Mouse (Mus musculus) cerebellum, adult 11 months (tissue): ENCODE measurements around the gene Adipor2.

Experiments
- DNase-seq: peaks from one replicate; pipeline ENCODE4 v3.0.0; 2022

The Adipor2 gene

GRCm38 (mm10) chr6:119338121-119338912, 79.2 kb downstream of the Adipor2 start:
- DNase-seq = no peak

DNA sequence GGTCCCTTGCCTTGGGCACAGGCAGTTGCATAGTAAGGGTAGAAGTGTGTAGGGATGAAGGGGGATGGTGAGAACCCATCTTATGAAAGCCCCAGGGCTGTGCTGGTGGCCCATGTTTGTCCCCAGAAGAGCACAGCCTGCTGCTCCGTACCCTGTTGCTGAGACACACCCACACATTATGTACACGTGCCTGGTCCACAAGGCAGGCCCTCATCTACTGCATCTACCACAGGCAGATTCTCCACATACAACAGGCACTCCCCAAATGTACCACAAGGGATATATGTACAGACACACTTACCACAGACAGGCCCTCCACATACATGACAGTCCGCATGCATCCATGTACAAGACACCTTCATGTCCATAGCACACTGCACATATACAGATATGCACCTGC, 80.2 kb downstream of the Adipor2 start:
- DNase-seq = no peak

DNA sequence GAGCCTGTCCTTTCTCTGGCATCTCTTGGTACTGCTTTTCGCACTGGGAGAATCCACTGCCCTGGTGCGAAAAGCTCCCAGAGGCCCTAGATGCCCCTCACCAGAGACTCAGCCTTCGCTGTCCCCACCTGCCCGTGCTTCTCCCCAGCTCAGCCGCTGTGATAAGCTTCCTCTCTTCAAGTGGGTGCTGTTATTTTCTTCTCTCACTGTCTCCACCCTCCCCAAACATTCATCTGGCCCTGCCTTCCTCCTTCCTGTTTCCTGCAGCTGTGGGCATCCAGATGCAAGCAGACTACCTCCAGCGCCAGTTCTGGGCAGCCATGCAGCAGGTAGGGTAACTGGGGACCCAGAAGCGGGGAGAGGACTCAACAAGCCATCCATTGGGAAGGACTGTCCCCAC, 81.4 kb downstream of the Adipor2 start:
- no peak for DNase-seq

DNA sequence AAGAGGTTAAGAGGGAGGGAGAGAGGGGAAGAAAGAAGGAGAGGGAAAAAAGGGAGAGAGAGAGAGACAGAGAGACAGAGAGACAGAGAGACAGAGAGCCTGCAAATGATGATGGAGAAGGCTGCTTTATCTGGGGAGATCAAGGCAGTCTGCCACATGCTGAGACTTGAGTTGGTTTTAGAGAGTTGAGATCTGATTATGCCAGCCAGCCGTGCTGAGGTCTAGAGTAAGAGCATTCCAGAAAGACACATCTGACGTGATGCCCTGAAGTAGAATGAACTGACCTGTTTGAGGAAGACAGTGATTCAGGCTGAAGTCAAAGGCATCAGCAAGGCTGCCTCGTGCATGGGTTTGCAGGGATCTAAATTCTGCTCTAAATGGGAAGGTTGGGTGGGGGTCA, 83.7 kb downstream of the Adipor2 start:
- DNase-seq = no peak

DNA sequence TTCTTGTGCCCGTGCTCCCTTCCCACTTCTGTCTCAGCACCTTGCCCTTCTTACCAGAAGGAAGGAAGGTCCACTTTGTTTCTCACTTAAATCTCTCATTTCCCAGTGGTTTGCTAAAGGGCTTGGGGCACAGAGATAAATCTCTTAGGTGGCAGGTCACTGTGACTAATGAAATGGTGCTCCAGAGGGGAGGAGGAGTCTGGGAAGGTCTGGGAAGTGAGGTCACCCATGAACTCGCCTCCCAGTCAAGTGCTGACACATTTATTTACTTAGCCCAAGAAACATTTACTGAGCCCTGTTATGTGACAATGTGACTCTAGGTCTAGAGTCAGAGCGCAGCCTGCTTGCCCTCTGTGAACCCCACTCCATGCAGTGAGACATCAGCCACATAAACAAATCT, 84.3 kb downstream of the Adipor2 start:
- no peak for DNase-seq

DNA sequence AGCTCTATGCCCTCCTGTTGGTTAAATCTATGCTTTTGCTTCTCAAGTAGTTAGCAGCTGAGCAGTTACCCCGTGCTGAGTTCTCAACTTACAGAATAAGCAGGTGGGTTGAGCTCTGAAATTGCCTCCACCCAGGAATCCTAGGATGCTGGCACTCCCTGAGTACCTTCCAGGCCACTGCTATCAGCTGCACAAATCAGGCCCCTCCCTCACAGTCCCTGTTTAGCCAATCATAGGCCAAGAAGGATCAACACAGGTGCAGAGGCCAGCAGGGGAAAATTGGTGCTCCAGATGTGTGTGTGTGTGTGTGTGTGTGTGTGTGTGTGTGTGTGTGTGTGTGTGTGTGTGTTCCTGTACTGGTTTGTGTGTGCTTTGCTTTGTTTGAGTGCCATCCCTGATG, 85.4 kb downstream of the Adipor2 start:
- no peak for DNase-seq

DNA sequence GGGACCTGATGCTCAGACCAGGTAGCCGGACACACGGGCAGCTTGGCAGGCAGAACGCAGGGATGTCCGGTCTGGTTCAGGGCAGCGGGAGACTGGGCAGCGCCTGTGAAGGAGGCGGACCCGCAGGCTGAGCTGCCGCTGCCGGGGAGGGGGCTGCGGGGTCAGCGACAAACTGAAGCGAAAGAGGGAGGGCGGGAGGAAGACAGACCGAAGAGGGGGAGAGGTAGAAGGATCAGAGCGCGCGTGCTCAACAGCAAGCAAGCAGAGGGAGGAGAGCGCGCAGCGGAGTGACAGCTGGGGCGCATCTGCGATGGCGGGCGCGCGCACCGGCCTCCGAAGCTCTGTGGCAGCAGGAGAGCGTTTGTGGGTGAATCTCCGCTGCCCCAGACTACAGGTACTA, 87.0 kb downstream of the Adipor2 start, which contains the start of gene Lrtm2:
Gene Lrtm2 (minus strand): TSS at position 261 of the 400 bp plus-strand sequence.
- DNase-seq = peak; percentile 50

- no peak for DNase-seq
Measured at GRCm38 (mm10) chr6:119329936-119330335, 87.6 kb downstream of the Adipor2 start.

GRCm38 (mm10) chr6:119329215-119329714, 88.2 kb downstream of the Adipor2 start:
- DNase-seq = peak; percentile 48

- no peak for DNase-seq
Measured at GRCm38 (mm10) chr6:119328521-119329115, 88.9 kb downstream of the Adipor2 start.

DNA sequence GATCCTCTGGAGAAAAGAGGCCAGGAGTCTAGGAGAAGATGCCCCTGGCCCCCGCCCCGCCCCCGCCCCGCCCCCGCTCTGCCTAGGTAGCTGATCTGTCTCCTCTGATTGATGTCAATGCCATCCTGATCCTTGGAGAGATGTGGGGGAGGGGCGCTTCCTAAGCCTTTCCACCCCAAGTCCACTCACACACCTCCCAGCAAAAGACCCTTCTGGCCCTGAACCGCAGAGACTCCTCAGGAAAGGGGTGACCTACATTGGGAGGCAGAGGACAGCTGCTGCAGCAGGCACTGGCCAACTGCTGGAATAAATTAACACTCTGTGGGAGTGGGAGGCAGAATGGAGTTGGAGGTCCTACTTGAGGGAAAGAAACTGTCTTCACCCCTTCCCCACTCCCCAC, 91.0 kb downstream of the Adipor2 start:
- DNase-seq = no peak

GRCm38 (mm10) chr6:119325978-119326377, 91.5 kb downstream of the Adipor2 start:
- DNase-seq = no peak

GRCm38 (mm10) chr6:119324776-119325175, 92.7 kb downstream of the Adipor2 start:
- no peak for DNase-seq

DNA sequence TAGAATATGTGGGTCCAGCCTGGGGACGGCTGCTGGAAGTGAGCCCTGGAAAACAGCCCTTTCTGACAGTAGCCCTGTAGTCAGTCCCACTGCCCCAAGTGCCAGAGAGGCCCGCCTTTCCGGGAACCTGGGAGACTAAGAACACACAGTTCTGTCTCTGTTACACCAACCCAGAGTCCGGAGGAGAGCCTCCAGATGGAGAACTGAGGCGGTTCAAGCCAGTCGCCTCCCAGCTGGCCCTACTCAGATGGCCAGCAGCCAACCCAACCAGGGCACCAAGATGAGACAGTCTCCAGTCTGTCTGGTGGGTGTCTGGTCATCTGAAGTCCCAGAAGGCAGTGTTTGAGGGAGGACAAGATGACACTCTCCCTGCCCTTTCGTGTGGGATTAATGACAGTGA, 95.8 kb downstream of the Adipor2 start:
- DNase-seq = no peak

- no peak for DNase-seq
Measured at GRCm38 (mm10) chr6:119320481-119320880, 97.0 kb downstream of the Adipor2 start.

GRCm38 (mm10) chr6:119319358-119319757, 98.1 kb downstream of the Adipor2 start:
- no peak for DNase-seq

- DNase-seq = no peak
Measured at GRCm38 (mm10) chr6:119318732-119319131, 98.8 kb downstream of the Adipor2 start.

DNA sequence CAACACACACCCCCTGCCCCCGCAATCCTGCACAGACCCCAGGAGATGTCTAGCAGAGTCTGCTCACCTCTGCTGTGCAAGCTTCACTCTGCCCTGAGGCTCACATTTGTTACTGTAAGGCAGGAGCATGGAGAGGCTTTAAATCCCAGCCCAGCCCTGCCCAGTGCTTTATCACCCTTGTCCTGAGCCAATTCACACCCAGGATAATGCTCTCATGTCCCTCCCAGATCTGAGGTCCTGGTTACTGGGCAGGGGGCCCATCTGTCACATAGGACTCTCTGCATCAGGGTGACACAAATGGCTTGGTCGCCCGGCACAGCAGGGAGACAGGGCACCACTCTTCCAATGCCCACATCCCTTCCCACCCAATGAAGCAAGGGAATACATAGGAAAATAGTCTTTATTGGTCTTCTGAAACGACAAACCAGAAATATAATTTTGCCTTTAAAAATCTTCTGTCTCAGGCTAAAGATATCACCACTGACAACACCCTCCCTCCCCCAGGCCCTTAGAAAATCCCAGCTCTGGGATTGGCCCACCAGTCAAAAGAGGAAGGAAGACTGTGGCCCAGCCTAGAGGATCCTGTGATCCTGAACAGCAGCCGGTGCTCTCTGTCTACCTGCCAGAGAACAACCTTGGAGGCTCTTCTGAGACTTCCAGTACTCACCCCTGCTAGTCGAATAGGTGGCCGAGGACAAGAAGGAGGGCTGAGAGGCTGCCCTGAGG, 102.6 kb downstream of the Adipor2 start:
- DNase-seq = no peak

DNA sequence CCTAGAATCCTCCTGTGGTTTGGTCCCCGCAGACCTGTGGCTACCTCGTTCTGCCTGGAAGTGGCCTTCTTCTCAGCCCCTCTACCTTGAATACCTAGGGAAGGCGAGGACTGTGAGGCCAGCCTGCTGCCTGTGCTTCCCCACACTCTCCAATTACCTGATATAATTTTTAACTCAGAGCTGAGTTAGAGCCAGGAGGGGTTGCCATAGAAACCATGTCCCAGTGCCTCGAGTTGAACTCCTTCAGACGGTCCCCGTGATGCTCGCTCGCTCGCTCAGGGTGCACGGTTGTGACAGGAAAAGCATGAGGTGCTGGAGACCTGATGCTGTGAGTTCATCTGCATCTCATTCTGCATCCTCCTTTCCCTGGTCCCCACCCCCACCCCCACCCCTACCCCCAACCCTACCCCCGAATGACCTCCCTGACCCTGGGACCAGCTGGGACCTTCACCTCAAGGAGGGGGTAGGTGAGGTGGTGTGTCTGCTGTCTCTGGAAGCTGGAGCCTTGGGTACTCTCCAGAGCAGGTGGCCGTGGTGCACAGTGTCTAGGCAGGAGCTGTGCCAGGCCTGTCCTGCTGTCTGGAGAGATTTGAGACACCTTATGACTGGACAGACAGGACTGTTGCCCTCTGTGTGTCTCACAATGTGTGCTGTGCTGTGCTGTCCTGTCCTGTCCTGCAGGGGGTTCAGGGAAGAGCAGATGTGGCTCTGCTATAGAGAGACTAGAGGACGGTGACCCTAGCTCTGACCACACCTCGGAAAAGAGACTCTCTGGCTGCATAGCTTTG, 103.7 kb downstream of the Adipor2 start:
- DNase-seq = no peak

GRCm38 (mm10) chr6:119313096-119313495, 104.4 kb downstream of the Adipor2 start:
- DNase-seq = no peak

DNA sequence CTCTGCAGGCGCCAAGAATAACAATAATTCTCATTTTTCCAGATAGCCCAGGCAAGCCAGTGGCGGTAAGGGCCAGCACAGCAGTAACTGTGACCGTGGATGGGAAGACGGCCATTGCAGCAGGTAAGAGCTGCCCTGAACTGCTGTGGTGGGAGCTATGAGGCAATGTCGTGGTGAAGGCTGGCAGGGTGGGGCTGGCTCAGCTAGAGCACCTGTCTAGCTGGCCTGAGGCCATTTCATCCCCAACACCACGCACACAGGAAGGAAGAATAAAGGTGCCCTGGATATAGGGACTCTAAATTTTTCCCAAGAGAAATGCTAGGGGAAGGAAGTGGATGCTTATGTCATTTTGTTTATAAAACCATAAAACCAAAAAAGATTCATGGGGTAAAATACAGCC, 105.1 kb downstream of the Adipor2 start:
- DNase-seq = no peak

GRCm38 (mm10) chr6:119310176-119310575, 107.3 kb downstream of the Adipor2 start:
- DNase-seq = no peak

- no peak for DNase-seq
Measured at GRCm38 (mm10) chr6:119307867-119308413, 109.6 kb downstream of the Adipor2 start.
